ENCODE assay signal across 8 mouse cellular contexts in the genomic region with DNA sequence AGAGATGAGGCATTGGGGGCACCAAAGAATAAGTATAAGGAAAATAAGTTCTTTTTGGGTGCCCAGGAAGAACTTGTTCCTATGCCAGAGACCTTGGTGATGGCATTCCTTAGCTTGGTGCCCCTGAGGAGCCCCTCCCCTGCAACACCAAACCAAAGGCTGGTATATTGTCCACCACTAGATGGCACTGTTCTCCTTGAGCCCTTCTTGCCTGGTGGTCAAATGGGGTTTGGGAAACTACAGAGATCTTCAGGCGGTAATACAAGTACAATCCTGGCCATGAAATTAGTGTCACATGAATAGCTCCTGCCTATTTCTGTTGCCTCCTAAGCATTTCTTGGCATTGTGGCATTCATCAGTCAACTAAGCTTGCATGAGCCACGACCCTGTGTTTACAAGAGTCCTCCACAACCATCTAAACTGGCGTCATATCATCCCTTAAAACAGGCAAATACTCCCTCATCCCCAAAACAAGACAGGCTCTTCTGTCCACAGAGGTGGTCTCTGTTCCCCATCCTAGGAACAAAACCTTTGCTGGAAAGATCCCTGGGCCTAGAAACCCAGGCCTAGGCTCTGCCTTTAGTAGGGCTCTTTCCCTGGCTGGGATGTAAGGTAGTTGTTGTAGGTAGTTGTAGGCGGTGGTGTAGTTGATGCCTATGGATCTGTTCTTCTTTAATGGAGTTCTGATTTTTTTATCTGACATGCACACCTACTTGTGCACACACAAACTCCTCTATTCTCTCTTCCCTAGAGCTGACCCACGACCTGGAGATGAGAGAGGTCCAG. TPM values are rescaled to one million over a fixed set of nuclear protein-coding genes. Genes with fewer than 3 reads are reported as not detected.
A peak's percentile ranks its signal among the peaks of the same experiment; 100 is the strongest.
DNase-seq lines count a peak whose midpoint lies in the region; ATAC-seq lines count a peak whose summit lies in the region.

No protein-coding gene starts in this region.

- WGBS in liver, embryonic 13.5 days (ENCODE audit: insufficient replicate concordance), result 65% methylated on average over 5 of the region's 5 CpGs

- H3K4me3 ChIP-seq in liver, embryonic 13.5 days (replicated peaks), result no peak overlapping the region

- no peak overlapping the region for H3K4me2 ChIP-seq in liver, embryonic 13.5 days

- H3K36me3 ChIP-seq in liver, embryonic 13.5 days, result peaks cover 73% of the 10 kb centered on the region

- no peak overlapping the region for H3K9ac ChIP-seq in liver, embryonic 13.5 days

- DNase-seq in adrenal gland, adult 2 months, result peak; percentile 67
- no peak for DNase-seq in adrenal gland, adult 8-10 months
- DNase-seq in urinary bladder, postnatal 14 days (ENCODE audit: low spot score), result peak; percentile 67
- DNase-seq in urinary bladder, postnatal 10 days (ENCODE audit: low spot score), result no peak
- DNase-seq in cerebellum, postnatal 25 days, result peak; percentile 69 to 84
- DNase-seq in liver, embryonic 13.5 days, result peak; percentile 51
- peak; percentile 69 to 78 for DNase-seq in right cerebral cortex, adult 2 months (ENCODE audit: low spot score in 2 of 2)

- H3K4me1 ChIP-seq in liver, embryonic 13.5 days (replicated peaks), result peaks cover 25% of the 10 kb centered on the region

- H3K27ac ChIP-seq in liver, embryonic 13.5 days, result no peak overlapping the region

- peak; percentile 44 to 72 for ATAC-seq in hematopoietic stem cell, adult 5-6 weeks (replicated peaks in 1 of 2; ENCODE audit: insufficient read depth in 1 of 2, low FRiP score in 2 of 2, low TSS enrichment in 1 of 2, low read depth in 1 of 2, poor library complexity in 2 of 2, severe bottlenecking in 2 of 2)
- no peak for ATAC-seq in liver, embryonic 13.5 days (ENCODE audit: low read depth)

- H3K27me3 ChIP-seq in liver, embryonic 13.5 days, result peaks cover 48% of the 10 kb centered on the region

- H3K9me3 ChIP-seq in liver, embryonic 13.5 days (replicated peaks), result no peaks in the 10 kb centered on the region

RNA-seq across cellular contexts. Expression of a gene that starts 14.6 kb away (rescaled TPM):
- total RNA-seq in adrenal gland, adult 2 months (2021), result 100 to 1,000 TPM; 190 to 247 TPM
- polyA plus RNA-seq in adrenal gland, adult 2 months (2012; rRNA removed), result 134 and 163 TPM in 2 replicates
- 100 to 1,000 TPM; 198 to 241 (median 220) TPM for total RNA-seq in adrenal gland, adult 8-10 months (2022)
- total RNA-seq in hematopoietic stem cell, adult 5-6 weeks (2017), result 27.5 and 30.9 TPM in 2 replicates
- polyA plus RNA-seq in liver, embryonic 13.5 days (2015; fragmentation: Nextera tagmentation; extraction: Ambion mirVana), result 24.6 and 32.2 TPM in 2 replicates

RNA-seq across cellular contexts. Expression of a gene that starts 15.3 kb away (rescaled TPM):
- total RNA-seq in adrenal gland, adult 2 months (2021), result 1 to 10 TPM; 2.0 to 3.6 TPM
- 2.4 and 4.0 TPM in 2 replicates for polyA plus RNA-seq in adrenal gland, adult 2 months (2012; rRNA removed)
- total RNA-seq in adrenal gland, adult 8-10 months (2022), result 1 to 10 TPM; 3.9 to 7.0 (median 4.5) TPM
- 0.05 TPM in 1 of 2 replicates, not detected in the other for total RNA-seq in hematopoietic stem cell, adult 5-6 weeks (2017)
- 7.6 and 8.3 TPM in 2 replicates for polyA plus RNA-seq in liver, embryonic 13.5 days (2015; fragmentation: Nextera tagmentation; extraction: Ambion mirVana)

RNA-seq across cellular contexts. Expression of a gene that starts 24.0 kb away (rescaled TPM):
- 10 to 100 TPM in 1 of 2 experiments, 1 to 10 TPM in 1; 6.1 to 12.9 TPM for total RNA-seq in adrenal gland, adult 2 months (2021)
- polyA plus RNA-seq in adrenal gland, adult 2 months (2012; rRNA removed), result 4.8 and 5.1 TPM in 2 replicates
- 10 to 100 TPM in 2 of 4 experiments, 1 to 10 TPM in 2; 8.2 to 19.6 (median 12.7) TPM for total RNA-seq in adrenal gland, adult 8-10 months (2022)
- 2.1 and 3.5 TPM in 2 replicates for total RNA-seq in hematopoietic stem cell, adult 5-6 weeks (2017)
- polyA plus RNA-seq in liver, embryonic 13.5 days (2015; fragmentation: Nextera tagmentation; extraction: Ambion mirVana), result 0.77 and 0.82 TPM in 2 replicates

Comparison
In these comparisons a context has a peak if more than half of its experiments do, and no peak if none do; other contexts are left out.
1. DNase-seq: peak in adrenal gland, adult 2 months (single experiment), urinary bladder, postnatal 14 days (single experiment), cerebellum, postnatal 25 days (2 of 2), liver, embryonic 13.5 days (single experiment) and right cerebral cortex, adult 2 months (2 of 2); none in adrenal gland, adult 8-10 months (single experiment) and urinary bladder, postnatal 10 days (single experiment).